Mouse (Mus musculus) regulatory T cell (primary cell): ENCODE data around the gene Rft1.

Experiments used
- in situ Hi-C: fragments of 300-600 bp; cut with MboI, MseI; formaldehyde crosslinking; loops from one replicate; pipeline ENCODE4 v1.15.1; 2025; ENCODE audit warnings: high pct_unique_total_duplicates

Rft1 gene

DNA sequence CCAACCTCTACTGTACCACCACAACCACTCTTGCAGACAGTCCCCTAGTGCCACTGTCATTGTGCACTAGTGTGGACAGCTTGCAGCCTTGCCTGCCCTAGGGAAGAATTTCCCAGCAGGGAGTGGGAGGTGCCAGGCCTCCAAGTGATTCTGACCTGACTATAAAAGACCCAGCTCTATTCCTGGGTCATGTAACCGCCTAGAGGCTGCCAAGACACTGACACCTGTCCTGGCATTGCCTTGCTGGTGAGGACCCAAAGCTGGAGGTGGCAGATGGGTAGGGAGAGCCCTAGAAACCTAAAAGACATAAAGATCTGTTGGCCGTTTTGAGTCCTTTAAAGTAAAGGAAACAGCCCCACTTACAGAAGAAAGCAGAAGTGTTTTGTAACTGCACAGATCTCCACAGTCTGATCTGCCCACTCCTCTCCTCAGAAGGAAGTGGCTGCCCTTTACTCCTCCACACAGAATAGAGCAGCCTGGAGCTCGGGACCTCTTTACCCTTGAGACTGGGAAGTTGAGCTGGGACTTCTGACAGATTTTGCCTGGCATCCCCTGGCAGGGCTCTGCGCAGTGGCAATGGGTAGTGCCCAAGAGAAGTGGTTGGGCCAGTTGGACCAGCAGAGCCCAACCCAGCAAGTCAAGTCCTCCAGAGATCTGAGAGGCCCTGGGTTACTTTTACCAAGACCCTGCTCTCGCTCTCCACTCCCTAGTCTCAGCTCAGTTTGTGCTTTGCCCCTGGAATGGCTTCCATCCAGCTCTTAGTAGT, 23.2 kb upstream of the Rft1 start:
- in situ Hi-C loops, result no loop called here

DNA sequence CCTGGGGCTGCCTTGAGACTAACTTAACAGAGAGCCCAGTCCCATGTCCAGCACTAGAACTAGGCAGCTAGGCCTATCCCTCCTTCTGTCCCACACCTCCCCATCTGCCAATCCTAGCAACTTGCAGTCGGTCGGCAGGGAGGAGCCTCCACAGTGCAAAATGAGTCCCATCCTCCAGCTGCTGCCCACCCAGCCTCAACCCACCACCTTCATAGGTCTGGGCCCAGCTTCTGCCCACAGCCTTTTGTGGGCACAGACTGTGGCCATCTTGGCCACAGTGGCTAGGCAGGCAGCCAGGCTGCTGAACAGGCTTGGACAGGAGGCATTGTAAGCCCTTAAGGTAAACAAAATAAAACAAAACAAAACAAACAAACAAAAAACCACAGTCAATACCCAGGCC, 22.3 kb upstream of the Rft1 start:
- in situ Hi-C loops, result no loop called here

DNA sequence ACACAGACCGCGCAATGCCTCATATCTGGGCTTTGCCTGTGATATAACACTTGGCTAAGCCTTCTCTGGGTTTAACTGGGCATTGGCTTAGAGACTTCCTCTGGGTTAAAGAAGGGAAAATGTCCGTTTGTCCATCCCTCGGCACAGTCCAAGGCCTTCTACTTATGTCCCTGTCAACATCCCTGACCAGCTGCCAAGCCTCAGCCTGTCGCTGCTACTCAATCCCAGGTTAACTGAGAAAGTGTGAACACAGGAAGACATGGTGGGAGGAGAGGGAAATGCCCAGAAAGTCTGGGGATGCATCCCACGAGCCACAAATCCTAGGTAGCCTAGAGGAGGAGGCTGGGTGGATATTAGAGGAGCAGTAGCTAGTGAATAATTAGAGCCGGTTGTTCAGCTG, 20.5 kb upstream of the Rft1 start:
- in situ Hi-C loops, result no loop called here

DNA sequence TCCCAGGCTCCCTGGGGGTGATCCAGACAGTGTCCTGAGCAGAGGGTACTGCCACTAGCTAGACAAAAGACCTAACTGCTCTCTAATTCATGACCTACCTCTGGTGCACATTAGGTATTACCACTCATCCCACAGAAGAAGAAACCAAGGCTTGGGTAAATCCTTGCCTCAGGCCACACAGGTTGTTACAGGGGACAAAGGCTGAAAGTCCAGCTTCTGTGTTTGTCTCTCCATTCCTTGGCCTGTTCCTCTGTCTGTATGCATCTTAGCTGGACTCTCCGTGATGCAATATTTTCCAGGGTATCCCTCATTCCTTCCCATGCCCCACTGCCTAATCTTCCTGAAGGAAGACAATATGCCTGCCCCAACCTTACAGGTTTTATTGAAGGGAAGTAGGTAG, 19.7 kb upstream of the Rft1 start:
- in situ Hi-C loops, result no loop called here

DNA sequence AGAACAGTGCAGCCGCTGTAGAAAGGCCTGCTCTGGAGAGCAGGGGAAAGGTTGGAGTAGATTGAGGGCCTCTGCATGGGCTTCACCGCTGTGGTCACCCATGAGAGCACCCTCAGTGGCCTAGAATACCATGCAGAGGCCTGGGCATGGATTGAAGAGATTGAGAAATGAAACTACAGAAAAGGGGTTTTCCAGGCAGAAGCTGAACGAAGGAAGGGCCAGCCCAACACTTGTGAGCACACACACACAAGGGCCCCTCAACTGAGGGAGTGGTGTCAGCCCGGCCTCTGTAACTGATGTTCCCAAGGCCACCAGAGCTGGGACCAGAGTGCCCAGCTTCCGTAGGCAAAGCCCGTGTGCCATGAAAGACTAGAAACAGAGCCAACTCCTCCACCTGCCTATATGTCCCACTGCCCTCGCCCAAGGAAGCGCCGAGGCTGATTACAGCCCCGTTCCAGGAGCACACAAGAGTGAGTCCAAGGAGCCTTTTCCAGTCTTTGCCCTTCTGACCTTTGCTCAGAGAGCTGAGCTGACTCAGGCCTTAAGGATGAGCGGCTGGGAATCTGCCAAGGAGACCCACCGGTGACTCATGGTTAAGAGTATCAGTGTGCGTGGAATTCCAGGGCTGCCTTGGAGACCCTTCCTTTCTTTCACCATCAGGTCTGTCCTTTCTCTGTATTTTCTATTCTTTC, 18.8 kb upstream of the Rft1 start:
- in situ Hi-C loops, result no loop called here

DNA sequence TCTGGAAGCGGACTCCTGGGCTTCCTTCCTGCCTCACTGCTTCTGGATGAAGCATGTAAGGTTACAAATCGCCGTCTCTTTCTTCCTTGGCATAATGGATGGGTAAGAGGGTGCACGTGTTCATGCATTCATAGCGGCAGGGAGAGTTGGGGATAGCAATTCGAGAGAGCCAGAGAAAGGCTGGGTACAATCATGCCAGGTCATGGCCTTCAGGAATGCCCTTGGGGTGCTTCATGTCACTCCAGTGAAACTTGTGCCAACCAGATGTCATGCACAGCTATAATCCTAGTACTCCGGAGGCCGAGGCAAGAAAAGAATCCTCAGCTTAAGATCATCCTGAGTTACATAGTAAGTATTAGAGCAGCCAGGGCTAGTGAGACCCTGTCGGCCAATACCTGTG, 17.7 kb upstream of the Rft1 start:
- in situ Hi-C loops, result no loop called here

DNA sequence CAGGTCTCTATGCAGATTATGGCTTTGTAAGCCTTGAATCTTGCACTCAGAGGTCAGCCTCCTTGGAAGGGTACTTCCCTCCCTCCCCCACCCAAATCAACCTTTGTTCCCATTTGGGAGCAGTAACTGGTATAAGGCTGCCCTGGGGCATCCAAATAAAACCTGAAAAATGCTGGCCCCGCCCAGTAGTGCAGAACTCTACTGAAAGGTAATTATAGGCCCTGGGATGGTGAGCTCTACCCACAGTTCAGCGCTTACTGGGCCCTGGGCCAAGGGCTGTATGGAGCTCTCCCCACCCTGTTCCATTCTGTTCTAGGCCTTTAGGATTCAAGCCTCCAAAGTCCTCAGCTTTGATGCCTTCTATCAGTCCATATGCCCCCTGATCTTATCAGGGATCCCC, 17.1 kb upstream of the Rft1 start:
- in situ Hi-C loops, result no loop called here

DNA sequence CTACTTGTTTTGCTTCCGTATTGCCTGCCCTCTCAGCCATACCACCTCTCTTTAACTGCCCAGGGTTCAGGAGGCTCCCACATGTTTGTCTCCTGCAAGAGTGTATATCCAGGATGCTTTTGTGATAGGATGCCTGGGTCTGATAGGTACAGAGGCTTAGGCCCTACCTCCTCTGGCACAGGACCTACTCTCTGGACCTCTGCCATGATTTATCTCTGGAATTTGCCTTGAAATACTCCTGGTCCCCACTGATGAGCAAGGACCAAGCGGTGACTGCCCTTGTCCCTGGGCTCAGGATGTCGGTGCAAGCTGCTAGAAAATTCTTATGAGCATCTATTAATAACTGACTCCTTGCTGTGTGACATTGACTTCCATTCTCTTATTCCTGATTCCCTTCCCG, 16.2 kb upstream of the Rft1 start:
- in situ Hi-C loops, result no loop called here

DNA sequence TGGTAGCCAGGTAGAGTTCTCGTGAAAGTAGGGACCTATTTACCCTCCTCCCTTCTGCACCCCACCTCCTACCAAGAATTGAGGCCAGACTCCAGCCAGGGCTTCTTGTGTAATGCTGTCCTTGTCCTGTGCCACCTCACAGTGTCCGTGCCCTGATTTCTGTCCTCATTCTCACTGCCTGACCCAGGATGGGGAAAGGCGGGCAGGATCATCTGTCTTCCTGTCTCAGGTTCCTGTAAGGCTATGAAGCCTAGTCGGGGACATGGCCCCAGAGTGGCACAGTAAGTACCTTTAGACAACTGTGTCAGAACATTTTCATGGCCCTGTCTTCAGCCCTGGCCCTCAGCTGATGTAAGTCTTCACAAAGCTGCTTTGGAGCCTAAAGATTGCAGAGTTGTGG, 15.5 kb upstream of the Rft1 start:
- in situ Hi-C loops, result no loop called here

DNA sequence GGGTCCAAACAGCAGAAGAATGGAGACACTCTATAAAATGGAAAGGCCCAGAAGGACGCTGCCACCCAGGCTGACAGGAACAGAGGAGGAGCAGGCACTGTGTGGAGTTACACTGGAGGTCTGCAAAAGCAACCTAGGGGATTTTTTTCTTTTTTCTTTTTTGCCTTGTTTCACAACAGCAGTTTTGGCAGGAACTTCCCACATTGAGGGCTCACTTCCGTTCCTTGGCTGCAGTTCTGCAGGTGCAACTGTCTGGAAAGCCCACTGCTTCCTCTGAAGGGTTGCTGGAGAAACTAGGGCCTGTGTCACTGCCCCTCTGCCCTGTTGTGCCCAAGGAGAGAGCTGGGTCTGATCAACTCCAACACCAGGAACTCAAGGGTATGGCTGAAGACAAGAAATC, 12.4 kb upstream of the Rft1 start:
- in situ Hi-C loops, result no loop called here

DNA sequence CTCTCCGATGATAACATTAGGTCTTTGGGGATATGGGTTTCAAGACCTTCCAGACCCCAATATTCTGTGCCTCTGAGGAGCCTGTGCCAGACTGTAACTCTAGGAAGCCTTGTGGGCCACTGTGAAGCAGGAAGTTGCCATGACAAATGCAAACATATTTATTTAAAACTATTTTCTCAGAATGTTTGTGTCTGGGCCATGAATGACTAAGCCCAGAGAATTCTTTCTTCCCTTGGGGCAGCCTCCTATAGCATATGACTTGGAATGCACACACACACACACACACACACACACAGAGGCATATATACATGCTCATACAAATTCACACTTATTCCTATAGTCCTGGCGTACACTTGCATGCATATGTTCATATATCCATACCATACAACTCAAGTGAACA, 10.1 kb upstream of the Rft1 start:
- in situ Hi-C loops, result no loop called here

DNA sequence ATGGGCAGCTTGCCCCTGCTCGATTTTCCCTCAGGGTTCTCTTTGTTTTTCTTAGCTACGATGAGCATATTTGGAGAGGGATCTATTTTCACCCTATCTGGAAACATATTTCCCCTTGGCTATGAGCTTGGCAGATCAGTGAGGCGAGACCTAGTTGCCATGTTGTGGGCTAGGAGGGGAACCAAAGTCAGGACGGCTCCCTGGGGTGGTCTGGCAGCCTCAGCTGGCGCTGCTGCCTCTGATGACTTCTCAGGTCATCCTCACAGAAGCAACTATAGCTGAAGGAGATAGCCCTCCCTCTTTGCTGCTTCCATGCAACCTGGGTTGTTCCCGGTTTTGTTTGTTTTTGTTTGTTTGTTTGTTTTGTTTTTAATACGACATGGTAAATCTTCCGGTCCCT, 9.1 kb upstream of the Rft1 start:
- in situ Hi-C loops, result no loop called here

DNA sequence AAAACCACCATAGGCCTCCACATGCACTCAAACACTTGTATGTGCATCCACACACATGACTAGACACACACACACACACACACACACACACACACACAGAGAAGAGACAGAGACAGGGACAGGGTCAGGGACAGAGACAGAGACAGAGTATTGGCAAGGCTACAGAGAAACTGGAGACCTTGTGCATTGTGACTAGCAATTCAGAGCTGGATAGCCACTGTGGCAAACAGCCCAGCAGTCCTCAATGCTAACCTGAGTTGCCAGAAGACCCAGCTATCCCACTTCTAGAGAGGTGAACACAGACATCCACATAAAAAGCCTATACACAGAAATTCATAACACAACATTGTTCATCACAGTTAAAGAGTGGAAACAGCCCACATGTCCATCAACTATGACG, 7.7 kb upstream of the Rft1 start:
- in situ Hi-C loops, result no loop called here

DNA sequence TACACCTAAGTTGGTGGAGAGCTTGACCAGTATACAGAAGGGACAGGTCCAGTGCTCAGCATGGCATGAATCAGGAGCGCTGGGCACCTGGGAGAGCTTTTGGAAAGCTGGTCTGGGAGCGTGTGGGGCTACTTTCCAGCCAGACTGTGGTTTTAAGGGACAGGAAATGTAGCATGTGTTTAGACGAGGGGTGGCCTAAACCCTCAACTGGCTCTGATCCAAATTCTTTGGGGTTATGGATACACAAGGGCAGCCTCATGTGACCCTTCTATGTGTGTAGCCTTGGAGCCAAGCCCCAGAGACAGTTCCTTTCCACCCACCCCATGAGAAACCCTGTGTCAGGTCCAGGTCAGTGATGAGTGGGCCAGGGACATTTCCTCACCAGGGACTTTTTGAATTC, 5.7 kb upstream of the Rft1 start:
- in situ Hi-C loops, result no loop called here

DNA sequence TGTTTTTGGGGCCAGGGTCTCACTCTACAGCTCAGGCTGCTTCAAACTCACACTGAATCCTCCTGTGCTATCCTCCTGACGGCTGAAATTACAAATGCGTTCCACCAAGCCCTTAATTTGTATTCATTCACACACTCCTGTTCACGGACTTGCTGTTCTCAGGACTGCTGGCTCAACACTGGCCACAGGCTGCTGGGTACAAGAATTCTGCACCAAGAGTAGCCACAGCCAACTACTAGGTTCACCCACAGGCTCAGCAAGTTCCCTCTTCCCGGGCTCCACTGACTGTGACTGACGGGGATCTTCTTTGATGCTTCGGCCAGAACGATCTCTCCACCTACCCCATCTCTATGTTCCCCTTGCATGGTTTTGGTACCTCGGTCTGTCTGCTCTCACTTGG, 4.4 kb upstream of the Rft1 start:
- in situ Hi-C loops, result no loop called here

DNA sequence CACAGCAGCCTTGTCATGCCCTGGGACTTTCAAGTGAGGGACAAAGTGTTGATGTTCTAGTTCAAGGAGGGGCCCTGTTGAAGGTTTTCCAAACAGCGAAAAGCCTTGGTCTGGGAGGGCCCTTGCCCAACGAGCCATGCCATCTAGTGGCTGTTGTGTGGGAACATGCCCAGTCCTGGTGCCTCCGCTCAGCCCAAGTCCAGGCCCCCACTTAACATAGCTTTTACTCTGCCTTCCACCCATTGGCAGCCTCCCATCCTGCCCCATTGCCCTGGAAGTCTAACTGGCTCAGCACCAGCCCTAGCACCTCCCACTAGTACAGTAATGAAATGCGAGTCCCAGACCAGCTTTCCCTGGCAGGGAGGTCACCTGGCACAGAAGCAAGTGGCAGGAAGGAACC, 3.2 kb upstream of the Rft1 start:
- in situ Hi-C loops, result no loop called here

DNA sequence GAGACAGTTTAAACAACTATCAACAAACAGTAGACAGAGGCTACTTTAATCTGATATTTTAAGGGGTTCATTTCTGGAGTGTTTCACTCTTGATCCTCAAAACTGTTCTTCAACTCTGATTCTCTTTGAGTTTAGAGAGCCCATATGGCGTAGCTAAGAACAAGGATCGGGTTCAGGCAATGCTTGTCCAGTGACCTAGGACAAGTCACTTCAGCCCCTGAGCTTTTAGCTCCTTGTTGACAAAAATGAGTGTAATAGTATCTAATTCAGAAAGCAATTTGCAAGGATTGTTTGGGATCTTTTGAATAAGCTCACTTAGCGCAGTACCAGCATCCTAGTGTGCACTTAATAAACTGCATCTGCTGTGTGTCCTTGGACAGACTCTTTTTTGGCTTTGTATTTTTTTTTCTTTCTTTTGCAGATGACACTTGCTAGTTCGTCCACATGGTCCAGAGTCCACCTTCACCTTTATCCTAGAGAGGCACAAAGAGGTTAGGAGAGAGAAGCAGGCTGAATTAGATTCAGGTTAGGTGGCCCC, 600 bp downstream of the Rft1 start:
- in situ Hi-C loops, result no loop called here

DNA sequence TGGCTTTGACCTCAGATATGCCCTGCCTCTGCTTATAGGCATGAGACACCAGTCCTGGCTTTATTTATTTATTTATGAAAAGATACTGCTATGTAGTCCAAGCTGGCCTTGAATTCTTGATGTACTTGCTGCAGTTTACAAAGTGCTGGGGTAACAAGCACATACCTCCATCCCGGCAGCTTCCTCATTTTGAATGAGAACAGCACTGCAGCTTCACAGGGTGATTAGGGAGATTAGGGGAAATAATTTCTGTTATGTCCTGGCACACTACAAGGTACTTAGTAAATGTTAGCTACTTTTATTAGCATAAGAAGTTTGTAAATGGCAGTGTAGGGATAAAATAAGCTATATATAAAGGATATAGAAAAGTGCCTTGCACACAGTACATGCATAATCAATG, 1.4 kb downstream of the Rft1 start:
- in situ Hi-C loops, result no loop called here

DNA sequence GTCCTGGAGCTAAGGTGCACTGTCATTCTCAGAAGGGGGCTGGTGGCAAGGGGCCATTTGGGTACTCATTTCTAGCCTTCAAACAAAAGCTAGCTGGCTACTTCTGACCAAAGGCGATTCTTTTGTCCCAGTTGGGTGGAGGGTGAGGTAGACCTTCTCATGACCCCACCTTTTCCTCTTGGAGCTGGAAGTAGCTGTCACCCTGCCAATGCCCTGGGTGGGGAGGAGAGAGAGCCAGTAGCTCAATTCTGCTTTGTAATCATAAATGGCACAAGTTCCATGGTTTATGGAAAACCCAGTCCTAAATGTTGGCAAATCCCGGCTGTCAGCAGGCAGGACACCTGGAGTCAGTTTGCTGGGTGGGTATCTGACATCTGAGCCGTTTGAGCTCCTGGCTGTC, 11.9 kb downstream of the Rft1 start:
- in situ Hi-C loops, result no loop called here

DNA sequence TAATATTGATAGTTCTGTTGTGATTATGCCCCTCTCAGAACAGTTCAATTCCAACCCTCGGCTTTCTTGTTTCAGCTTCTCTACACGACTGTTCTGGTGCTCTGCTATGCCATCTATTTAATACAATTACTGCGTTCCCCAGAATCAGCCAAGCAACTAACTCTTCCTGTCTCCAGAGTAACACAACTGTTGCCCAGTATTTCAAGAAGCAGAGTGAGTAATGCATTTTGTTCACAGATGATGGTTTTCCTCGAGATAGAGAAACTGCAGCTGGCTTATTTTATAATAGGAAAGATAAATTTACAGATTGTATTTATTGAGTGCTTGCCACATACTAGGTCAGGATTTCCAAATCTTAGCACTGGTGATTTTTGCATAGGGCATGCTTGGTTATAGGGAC, 12.4 kb downstream of the Rft1 start:
- in situ Hi-C loops, result no loop called here

DNA sequence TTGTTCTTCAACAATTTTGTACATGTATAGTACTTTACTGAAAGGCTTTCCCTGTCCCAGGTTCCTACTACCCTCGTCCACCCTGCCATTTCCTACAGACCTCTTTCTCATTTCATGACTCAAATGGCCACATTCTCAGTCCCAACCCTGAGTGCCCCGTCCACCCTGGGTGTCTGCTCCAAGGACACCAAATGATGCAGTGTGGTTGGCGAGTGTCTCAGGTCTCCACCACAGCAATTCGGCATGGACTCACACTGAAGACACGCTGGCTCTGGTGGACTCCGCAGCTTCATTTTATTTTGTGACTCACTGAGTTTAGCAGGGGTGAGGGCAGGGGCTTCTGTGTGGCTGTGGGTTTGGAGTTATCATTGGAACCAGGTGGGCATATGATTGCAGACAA, 16.0 kb downstream of the Rft1 start:
- in situ Hi-C loops, result loop anchor here (5.0 kb wide), 1 partner anchor 83 kb away; no protein-coding TSS in a partner anchor

DNA sequence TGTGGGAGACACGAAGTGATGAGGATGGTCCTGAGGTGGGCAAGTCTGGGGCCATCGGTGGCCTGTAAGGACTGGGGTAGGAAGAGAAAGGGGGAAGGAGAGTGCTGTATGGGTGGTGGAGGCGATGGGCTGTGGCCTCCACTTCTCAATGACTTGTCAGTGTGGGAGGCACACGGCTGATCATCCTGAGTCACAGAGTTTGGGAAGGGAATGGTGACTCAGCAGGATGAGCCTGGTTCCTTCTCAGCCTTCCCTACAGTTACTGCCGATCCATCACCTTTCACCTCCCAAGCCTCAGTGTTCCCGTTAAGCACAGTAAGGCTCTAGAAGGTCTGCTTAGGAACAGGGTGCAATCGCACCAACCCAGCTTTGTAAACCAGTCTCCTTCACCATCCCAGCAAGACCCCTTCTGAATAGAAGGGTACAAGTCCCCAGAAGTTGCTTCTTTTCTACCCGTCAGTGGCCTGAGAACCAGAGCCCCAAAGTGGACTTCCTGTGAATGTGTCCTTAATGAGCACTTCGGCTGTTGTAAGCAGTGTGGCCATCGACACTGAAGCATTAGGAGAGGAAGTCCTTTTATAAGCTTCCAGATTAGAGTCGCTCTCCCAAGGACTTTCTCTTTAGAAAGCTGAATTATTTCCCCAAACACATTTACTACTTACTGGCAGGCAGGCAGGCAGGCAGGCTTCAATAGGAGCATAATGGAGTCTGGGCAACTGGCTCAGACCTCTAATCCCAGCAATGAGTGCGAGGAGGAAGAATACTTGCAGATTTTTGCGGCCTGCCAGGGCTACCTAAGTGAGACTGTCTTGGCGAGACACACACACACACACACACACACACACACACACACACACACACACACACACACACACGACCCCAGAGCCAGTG, 17.2 kb downstream of the Rft1 start:
- in situ Hi-C loops, result loop anchor here (5.0 kb wide), 1 partner anchor 84 kb away; no protein-coding TSS in a partner anchor
